Mouse (Mus musculus): Measurements from ENCODE around the gene Qrich1.

DNA sequence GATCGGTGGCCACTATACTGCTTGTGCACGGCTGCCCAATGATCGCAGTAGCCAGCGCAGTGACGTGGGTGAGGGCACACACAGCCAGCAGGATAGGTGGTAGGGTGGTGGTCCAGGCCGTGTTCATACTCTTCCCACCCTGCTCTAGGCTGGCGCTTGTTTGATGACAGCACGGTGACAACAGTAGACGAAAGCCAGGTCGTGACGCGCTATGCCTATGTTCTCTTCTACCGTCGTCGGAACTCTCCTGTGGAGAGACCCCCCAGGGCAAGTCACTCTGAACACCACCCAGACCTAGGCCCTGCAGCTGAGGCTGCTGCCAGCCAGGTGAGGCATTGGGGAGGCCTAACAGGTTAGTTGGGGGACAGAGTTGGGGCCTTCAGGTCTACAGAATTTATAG lies 16.7 kb upstream of the Qrich1 start:
- no peak for TF ChIP-seq CTCF (IDR thresholded peaks at IDR 0.05; ENCODE audit: low read depth)
- TF ChIP-seq EP300 (IDR thresholded peaks at IDR 0.05; ENCODE audit: low read depth) = no peak
